Mouse (Mus musculus) megakaryocyte, embryonic 14.5 days (primary cell): ENCODE results near the gene Gripap1. TPM values are rescaled to one million over a fixed set of nuclear protein-coding genes. Genes with fewer than 3 reads are reported as not detected.

Source experiments
- H3K27me3 ChIP-seq: replicated peaks from 2 replicates; pipeline ENCODE3; 2012; ENCODE audit warnings: inconsistent platforms
- H3K36me3 ChIP-seq: replicated peaks from 2 replicates; pipeline ENCODE3; 2012; ENCODE audit warnings: low read length, inconsistent platforms, mixed read lengths
- H3K4me1 ChIP-seq: 2 replicates; pipeline ENCODE4 v1.6.1; 2012; ENCODE audit warnings: inconsistent platforms
- H3K4me3 ChIP-seq: replicated peaks from 2 replicates; pipeline ENCODE3; 2012; ENCODE audit warnings: moderate library complexity, mild to moderate bottlenecking, inconsistent platforms
- H3K9me3 ChIP-seq: 2 replicates; pipeline ENCODE4 v1.6.1; 2012; ENCODE audit warnings: inconsistent platforms
- FLI1 ChIP-seq: IDR thresholded peaks from 2 replicates; pipeline ENCODE4 v1.6.1; 2012; ENCODE audit warnings: low read length, inconsistent platforms, mixed read lengths
- GATA1 ChIP-seq: IDR thresholded peaks from 3 replicates; pipeline ENCODE4 v1.6.1; 2012; ENCODE audit warnings: mixed read lengths, low read length, inconsistent platforms, borderline replicate concordance
- polyA plus RNA-seq: library from polyadenylated mRNA; stranded (reverse); fragments of >175 nt; gene quantifications from 2 replicates; pipeline ENCODE4 v1.2.3, GENCODE M21; 2012; ENCODE audit warnings: low replicate concordance; ENCODE audit not compliant: insufficient read depth

Gene Gripap1
- polyA plus RNA-seq, 1 experiment, result 16.3 TPM

- H3K27me3 ChIP-seq, result no peaks in the 10 kb centered on the region
- H3K4me1 ChIP-seq, result peaks cover 30% of the 10 kb centered on the region
- peaks cover 2% of the 10 kb centered on the region for H3K36me3 ChIP-seq
- H3K9me3 ChIP-seq, result peaks cover 10% of the 10 kb centered on the region; the same call in 1 of the 2 replicates
- H3K4me3 ChIP-seq, result no peak overlapping the region
- TF ChIP-seq GATA1 (no peak), FLI1 (no peak)
Measured at GRCm38 (mm10) chrX:7837146-7837545, 47.6 kb downstream of the Gripap1 start.

GRCm38 (mm10) chrX:7840842-7841162 lies 51.2 kb downstream of the Gripap1 start:
- no peaks in the 10 kb centered on the region for H3K27me3 ChIP-seq
- peaks cover 21% of the 10 kb centered on the region for H3K36me3 ChIP-seq
- peak overlapping the region; percentile 95 for H3K4me3 ChIP-seq
- H3K9me3 ChIP-seq, result peaks cover 10% of the 10 kb centered on the region; the same call in 1 of the 2 replicates
- TF ChIP-seq FLI1 (no peak), GATA1 (no peak)
- H3K4me1 ChIP-seq, result peaks cover 38% of the 10 kb centered on the region

- H3K27me3 ChIP-seq, result no peaks in the 10 kb centered on the region
- TF ChIP-seq FLI1 (no peak), GATA1 (peak; percentile 81; the same call in 2 of the 3 replicates)
- H3K36me3 ChIP-seq, result peaks cover 20% of the 10 kb centered on the region
- peaks cover 10% of the 10 kb centered on the region; the same call in 1 of the 2 replicates for H3K9me3 ChIP-seq
- peaks cover 37% of the 10 kb centered on the region for H3K4me1 ChIP-seq
- peak within 1 kb of the TSS; percentile 95 for H3K4me3 ChIP-seq
Measured at GRCm38 (mm10) chrX:7841163-7842162, 51.9 kb downstream of the Gripap1 start, which contains the start of gene Otud5. Gene Otud5, plus strand, starts transcription at chrX:7841364.

- Histone ChIP-seq H3K4me3 (peak overlapping the region; percentile 95), H3K27me3 (no peaks in the 10 kb centered on the region), H3K9me3 (peaks cover 10% of the 10 kb centered on the region; the same call in 1 of the 2 replicates), H3K4me1 (peaks cover 32% of the 10 kb centered on the region), H3K36me3 (peaks cover 20% of the 10 kb centered on the region)
- TF ChIP-seq FLI1 (no peak), GATA1 (no peak)
Measured at GRCm38 (mm10) chrX:7842318-7842717, 52.8 kb downstream of the Gripap1 start.

- Histone ChIP-seq H3K27me3 (no peaks in the 10 kb centered on the region), H3K4me1 (peaks cover 36% of the 10 kb centered on the region), H3K36me3 (peaks cover 59% of the 10 kb centered on the region), H3K4me3 (no peak overlapping the region), H3K9me3 (no peaks in the 10 kb centered on the region)
- TF ChIP-seq FLI1 (no peak), GATA1 (no peak)
Measured at GRCm38 (mm10) chrX:7847845-7848244, 58.3 kb downstream of the Gripap1 start.

GRCm38 (mm10) chrX:7854578-7854977 lies 65.0 kb downstream of the Gripap1 start:
- H3K4me1 ChIP-seq, result peaks cover 51% of the 10 kb centered on the region
- H3K27me3 ChIP-seq, result no peaks in the 10 kb centered on the region
- no peak overlapping the region for H3K4me3 ChIP-seq
- H3K9me3 ChIP-seq, result no peaks in the 10 kb centered on the region
- TF ChIP-seq FLI1 (no peak), GATA1 (no peak)
- H3K36me3 ChIP-seq, result peaks cover 43% of the 10 kb centered on the region

- TF ChIP-seq GATA1 (no peak), FLI1 (no peak)
- Histone ChIP-seq H3K4me1 (peaks cover 73% of the 10 kb centered on the region), H3K9me3 (no peaks in the 10 kb centered on the region), H3K27me3 (no peaks in the 10 kb centered on the region), H3K4me3 (peak overlapping the region; percentile 65), H3K36me3 (peaks cover 25% of the 10 kb centered on the region)
Measured at GRCm38 (mm10) chrX:7859191-7859753, 69.7 kb downstream of the Gripap1 start.

GRCm38 (mm10) chrX:7863181-7863580 lies 73.6 kb downstream of the Gripap1 start:
- H3K27me3 ChIP-seq, result no peaks in the 10 kb centered on the region
- H3K9me3 ChIP-seq, result no peaks in the 10 kb centered on the region
- H3K4me1 ChIP-seq, result peaks cover 97% of the 10 kb centered on the region
- no peak overlapping the region for H3K4me3 ChIP-seq
- TF ChIP-seq GATA1, result no peak
- TF ChIP-seq FLI1, result no peak
- H3K36me3 ChIP-seq, result peaks cover 32% of the 10 kb centered on the region

GRCm38 (mm10) chrX:7864551-7864950 lies 75.0 kb downstream of the Gripap1 start:
- Histone ChIP-seq H3K4me3 (no peak overlapping the region), H3K27me3 (no peaks in the 10 kb centered on the region), H3K4me1 (peaks cover 86% of the 10 kb centered on the region), H3K36me3 (peaks cover 42% of the 10 kb centered on the region), H3K9me3 (no peaks in the 10 kb centered on the region)
- TF ChIP-seq FLI1 (no peak), GATA1 (no peak)

- peaks cover 78% of the 10 kb centered on the region for H3K4me1 ChIP-seq
- H3K36me3 ChIP-seq, result peaks cover 47% of the 10 kb centered on the region
- no peaks in the 10 kb centered on the region for H3K27me3 ChIP-seq
- H3K9me3 ChIP-seq, result no peaks in the 10 kb centered on the region
- H3K4me3 ChIP-seq, result peak overlapping the region; percentile 69
- TF ChIP-seq GATA1, result no peak
- TF ChIP-seq FLI1, result no peak
Measured at GRCm38 (mm10) chrX:7865343-7865742, 75.8 kb downstream of the Gripap1 start.
